Mouse (Mus musculus) ES-Bruce4 (cell line): Measurements from ENCODE around the gene Popdc2. TPM values are rescaled to one million over a fixed set of nuclear protein-coding genes. Genes with fewer than 3 reads are reported as not detected.

ENCODE experiments used
- H3K27ac ChIP-seq: 2 replicates; pipeline ENCODE4 v1.5.1; 2012; ENCODE audit warnings: low read length, inconsistent platforms; ENCODE audit not compliant: insufficient read depth
- H3K27me3 ChIP-seq: 2 replicates; pipeline ENCODE4 v1.6.1; 2012; ENCODE audit warnings: mild to moderate bottlenecking, low read length, inconsistent platforms; ENCODE audit not compliant: control insufficient read depth, poor library complexity, insufficient read depth, severe bottlenecking
- H3K36me3 ChIP-seq: 2 replicates; pipeline ENCODE4 v1.6.1; 2012; ENCODE audit warnings: inconsistent platforms, mild to moderate bottlenecking, low read length, moderate library complexity; ENCODE audit not compliant: control insufficient read depth, poor library complexity, insufficient read depth, severe bottlenecking
- H3K4me1 ChIP-seq: one replicate; pipeline ENCODE4 v1.8.1; 2011; ENCODE audit warnings: low read length; ENCODE audit not compliant: control insufficient read depth, insufficient read depth
- H3K4me3 ChIP-seq: 2 replicates; pipeline ENCODE4 v1.5.1; 2011; ENCODE audit warnings: low read depth, mild to moderate bottlenecking, low read length
- H3K9ac ChIP-seq: 2 replicates; pipeline ENCODE4 v1.6.1; 2012; ENCODE audit warnings: low read depth, mild to moderate bottlenecking, inconsistent platforms; ENCODE audit not compliant: poor library complexity, severe bottlenecking
- H3K9me3 ChIP-seq: replicated peaks from 2 replicates; pipeline ENCODE4 v1.6.1; 2012; ENCODE audit warnings: mild to moderate bottlenecking, low read length, inconsistent platforms; ENCODE audit not compliant: control insufficient read depth, poor library complexity, insufficient read depth, severe bottlenecking
- CTCF ChIP-seq: IDR thresholded peaks from one replicate; pipeline ENCODE4 v1.8.1; 2011; ENCODE audit warnings: low read depth, low read length
- EP300 ChIP-seq: IDR thresholded peaks from 2 replicates; pipeline ENCODE4 v1.6.1; 2011; ENCODE audit warnings: low read depth, low read length; ENCODE audit not compliant: insufficient read depth
- POLR2A ChIP-seq: IDR thresholded peaks from one replicate; pipeline ENCODE4 v1.8.1; 2011; ENCODE audit warnings: low read length; ENCODE audit not compliant: insufficient read depth
- polyA plus RNA-seq: library from polyadenylated mRNA; stranded (reverse); fragments of >200 nt; gene quantifications from 2 replicates; pipeline ENCODE4 v1.2.4, GENCODE M21; 2011; ENCODE audit warnings: low read depth; ENCODE audit not compliant: missing spikeins, insufficient read depth, insufficient read length

Gene Popdc2
- polyA plus RNA-seq, 1 experiment: not detected

DNA sequence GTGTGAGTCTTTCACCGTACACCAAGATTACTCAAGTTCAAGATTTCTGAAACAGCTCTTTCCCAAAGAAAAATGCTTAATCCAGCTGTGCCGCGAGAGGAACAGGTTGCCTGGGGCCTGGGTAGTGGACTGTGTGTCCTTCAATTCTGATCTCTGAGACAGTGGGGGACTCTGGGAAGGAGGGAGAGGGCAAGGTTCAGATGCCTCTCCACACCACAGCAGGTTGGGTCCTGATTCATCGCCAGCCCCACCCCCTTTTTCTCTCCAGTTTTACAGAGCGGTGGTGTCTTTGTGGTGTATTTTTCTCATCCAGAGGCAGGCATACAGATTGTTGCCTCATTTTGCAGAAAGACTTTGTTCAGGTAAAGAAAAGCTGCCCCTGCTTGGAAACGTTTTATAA, 36.3 kb downstream of the Popdc2 start:
- Histone ChIP-seq H3K4me3 (no peak overlapping the region), H3K4me1 (peaks cover 4% of the 10 kb centered on the region), H3K9ac (no peak overlapping the region), H3K27ac (no peak overlapping the region), H3K36me3 (no peaks in the 10 kb centered on the region), H3K9me3 (no peaks in the 10 kb centered on the region), H3K27me3 (no peaks in the 10 kb centered on the region)
- TF ChIP-seq POLR2A: no peak
- TF ChIP-seq EP300: no peak
- TF ChIP-seq CTCF: no peak

DNA sequence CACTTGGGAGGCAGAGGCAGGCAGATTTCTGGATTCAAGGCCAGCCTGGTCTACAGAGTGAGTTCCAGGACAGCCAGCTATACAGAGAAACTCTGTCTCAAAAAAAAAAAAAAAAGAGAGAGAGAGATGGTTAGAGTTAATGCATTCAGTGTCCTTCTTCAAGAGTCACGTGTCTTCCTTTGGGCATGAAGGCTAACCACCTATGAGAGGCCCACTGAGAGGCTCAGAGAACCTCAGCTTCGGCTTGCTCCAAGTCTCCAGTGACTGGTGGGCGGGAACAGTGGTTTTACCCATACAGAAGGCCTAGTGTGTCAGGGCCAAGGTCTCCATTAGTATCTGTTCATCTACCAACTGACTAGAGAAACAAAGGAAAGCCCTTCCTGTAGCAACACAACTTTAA, 37.1 kb downstream of the Popdc2 start:
- no peak overlapping the region for H3K27ac ChIP-seq
- H3K4me3 ChIP-seq: no peak overlapping the region
- TF ChIP-seq CTCF: no peak
- no peak for TF ChIP-seq EP300
- no peak for TF ChIP-seq POLR2A
- no peaks in the 10 kb centered on the region for H3K36me3 ChIP-seq
- H3K9ac ChIP-seq: no peak overlapping the region
- peaks cover 4% of the 10 kb centered on the region for H3K4me1 ChIP-seq
- no peaks in the 10 kb centered on the region for H3K9me3 ChIP-seq
- H3K27me3 ChIP-seq: no peaks in the 10 kb centered on the region

DNA sequence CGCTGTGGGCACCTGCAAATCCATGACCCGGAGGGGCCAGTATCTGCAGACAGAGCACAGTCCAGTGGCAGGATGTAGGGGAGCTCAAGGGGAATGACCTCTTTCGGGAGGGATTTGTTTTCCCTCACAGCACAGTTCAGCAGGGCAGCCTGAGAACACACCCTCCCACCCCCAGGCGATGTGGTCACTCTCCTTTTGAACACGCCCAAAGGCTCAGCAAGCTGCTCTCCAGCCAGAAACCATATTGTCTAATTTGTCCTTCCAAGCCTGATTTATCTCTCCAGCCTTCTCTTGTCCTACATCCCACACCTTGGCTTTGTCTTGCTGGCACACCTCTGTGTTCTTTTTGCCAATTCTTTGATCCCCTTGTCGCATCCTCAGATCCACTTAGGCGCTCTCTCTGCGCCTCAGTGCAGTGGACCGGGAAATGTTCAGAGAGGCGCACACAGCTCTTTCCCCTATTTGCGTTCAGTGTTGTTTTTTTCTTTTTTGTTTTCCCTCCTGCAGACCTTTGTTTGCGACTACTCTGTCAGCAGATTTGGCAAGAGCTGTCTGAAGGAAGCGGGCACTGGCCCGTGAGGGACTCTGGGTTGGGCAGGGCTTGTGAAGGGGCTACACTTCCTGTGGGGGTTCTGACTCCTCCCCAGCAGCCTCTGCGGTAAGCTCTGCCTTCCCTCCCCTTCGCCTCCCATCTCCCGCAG, 37.7 kb downstream of the Popdc2 start:
- Histone ChIP-seq H3K36me3 (no peaks in the 10 kb centered on the region), H3K9ac (peak overlapping the region; percentile 24; the same call in 1 of the 2 replicates), H3K9me3 (no peaks in the 10 kb centered on the region), H3K4me1 (peaks cover 4% of the 10 kb centered on the region), H3K27ac (peak overlapping the region; percentile 16; the same call in 1 of the 2 replicates), H3K4me3 (peak overlapping the region; percentile 51), H3K27me3 (no peaks in the 10 kb centered on the region)
- TF ChIP-seq POLR2A (no peak), EP300 (no peak), CTCF (no peak)

DNA sequence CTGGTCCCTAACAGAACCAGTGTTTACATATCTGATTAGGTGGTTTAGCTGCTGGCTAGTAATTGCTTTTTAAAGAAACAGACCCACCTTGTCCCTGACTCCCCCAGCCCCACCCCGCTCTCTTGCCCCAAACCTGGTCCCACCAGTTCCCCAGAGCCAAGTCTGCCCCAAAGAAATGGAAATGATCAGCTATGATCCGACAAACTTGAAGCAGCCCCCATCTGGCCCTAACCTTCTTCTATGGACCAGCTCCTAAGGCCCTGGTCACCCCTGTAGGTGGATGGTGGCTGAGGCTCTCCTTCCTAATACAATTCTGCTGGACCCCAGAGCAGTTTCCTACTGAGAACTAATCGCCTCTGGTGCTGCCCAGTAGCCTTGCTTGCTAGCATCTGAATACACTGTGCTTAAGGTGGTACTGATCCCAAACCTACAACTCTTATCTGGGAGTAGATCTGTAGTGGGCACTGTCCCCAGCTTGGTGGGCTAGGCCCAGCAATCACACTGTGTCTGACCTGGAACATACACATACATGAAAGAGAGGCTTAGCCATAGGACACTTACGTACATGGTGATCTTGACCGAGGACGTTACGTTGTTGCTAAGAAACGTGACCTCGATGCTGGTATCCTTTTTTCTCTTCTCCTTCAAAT, 38.4 kb downstream of the Popdc2 start:
- H3K4me1 ChIP-seq: peaks cover 4% of the 10 kb centered on the region
- H3K9me3 ChIP-seq: no peaks in the 10 kb centered on the region
- no peak overlapping the region; the same call in 1 of the 2 replicates for H3K4me3 ChIP-seq
- TF ChIP-seq EP300: no peak
- TF ChIP-seq CTCF: no peak
- no peak for TF ChIP-seq POLR2A
- H3K27me3 ChIP-seq: no peaks in the 10 kb centered on the region
- H3K27ac ChIP-seq: no peak overlapping the region
- H3K36me3 ChIP-seq: no peaks in the 10 kb centered on the region
- H3K9ac ChIP-seq: peak overlapping the region; percentile 24; the same call in 1 of the 2 replicates

DNA sequence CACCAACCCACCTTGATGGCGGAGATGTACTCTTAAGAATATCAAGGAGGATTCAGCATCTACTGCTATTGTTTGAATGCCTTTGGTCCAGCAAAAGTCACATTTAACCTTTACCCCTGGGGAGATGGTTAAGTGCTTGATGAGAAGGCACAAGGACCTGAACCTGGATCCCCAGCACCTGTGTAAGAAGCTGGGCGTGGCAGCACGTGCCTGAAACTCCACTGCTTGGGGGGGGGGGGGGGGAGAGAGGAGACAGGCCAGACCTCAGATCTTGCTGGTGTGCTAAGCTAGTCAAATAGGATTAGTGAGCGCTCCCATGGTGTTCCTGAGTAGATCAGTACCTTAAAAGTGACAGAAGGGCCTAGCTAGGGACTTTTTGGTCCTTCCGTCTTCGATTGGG, 39.5 kb downstream of the Popdc2 start:
- Histone ChIP-seq H3K36me3 (no peaks in the 10 kb centered on the region), H3K4me3 (no peak overlapping the region), H3K27me3 (no peaks in the 10 kb centered on the region), H3K9me3 (no peaks in the 10 kb centered on the region), H3K27ac (no peak overlapping the region), H3K9ac (no peak overlapping the region), H3K4me1 (peaks cover 4% of the 10 kb centered on the region)
- TF ChIP-seq POLR2A (no peak), CTCF (no peak), EP300 (no peak)

DNA sequence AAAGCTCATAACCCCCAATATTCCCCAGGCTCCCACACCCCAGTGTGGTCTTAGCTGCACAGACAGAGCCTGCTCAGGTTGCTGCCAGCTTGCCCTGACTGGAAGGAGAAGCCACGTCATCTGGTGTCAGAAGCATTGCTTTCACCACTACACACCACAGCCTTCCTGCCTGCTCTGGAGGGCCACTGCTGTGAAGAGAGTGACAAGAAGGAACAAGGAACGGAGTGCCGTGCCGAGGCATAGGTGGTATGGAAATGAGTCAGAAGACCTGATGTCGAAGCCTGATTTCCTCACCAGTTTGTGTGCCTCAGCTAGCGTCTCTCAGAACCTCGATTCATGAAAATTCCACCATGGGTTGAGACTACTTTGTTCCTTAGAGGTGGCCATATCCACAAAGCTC, 41.6 kb downstream of the Popdc2 start:
- Histone ChIP-seq H3K4me3 (no peak overlapping the region), H3K27ac (no peak overlapping the region), H3K27me3 (no peaks in the 10 kb centered on the region), H3K4me1 (peaks cover 8% of the 10 kb centered on the region), H3K36me3 (no peaks in the 10 kb centered on the region), H3K9me3 (no peaks in the 10 kb centered on the region), H3K9ac (no peak overlapping the region)
- no peak for TF ChIP-seq EP300
